In genomic region chr12:28675121-28675924, GRCm38 (mm10) we compare ENCODE assay signal across 8 mouse cellular contexts. TPM values are rescaled to one million over a fixed set of nuclear protein-coding genes. Genes with fewer than 3 reads are reported as not detected.
DNase-seq lines count a peak whose midpoint lies in the region; ATAC-seq and TF ChIP-seq lines count a peak whose summit lies in the region.

TSS of gene Adi1 (plus strand) at chr12:28675231.

- peak; percentile 86 for DNase-seq in 416B (ENCODE audit: low read depth)
- DNase-seq in heart, adult 9 months (ENCODE audit: low spot score in 2 of 2): peak; percentile 79 to 84
- DNase-seq in spleen, postnatal 4 days (ENCODE audit: low spot score in 2 of 2): peak; percentile 73 to 88

- peak within 1 kb of the TSS; percentile 62; the same call in 1 of the 2 replicates for H3K27ac ChIP-seq in bone marrow, adult 2 months (ENCODE audit: control insufficient read depth, insufficient read depth, low read depth, low read length, poor library complexity)
- peak within 1 kb of the TSS; percentile 97 for H3K27ac ChIP-seq in embryonic facial prominence, embryonic 15.5 days (replicated peaks)
- H3K27ac ChIP-seq in kidney, embryonic 14.5 days (ENCODE audit: low read depth, low read length): peak within 1 kb of the TSS; percentile 90
- peak within 1 kb of the TSS; percentile 92 for H3K27ac ChIP-seq in limb, embryonic 15.5 days

- peaks cover 11% of the 10 kb centered on the region; the same call in 1 of the 2 replicates for H3K36me3 ChIP-seq in embryonic facial prominence, embryonic 15.5 days
- H3K36me3 ChIP-seq in kidney, embryonic 14.5 days (ENCODE audit: control insufficient read depth, insufficient read depth, low read length): peaks cover 4% of the 10 kb centered on the region; the same call in 1 of the 2 replicates
- H3K36me3 ChIP-seq in limb, embryonic 15.5 days: peaks cover 20% of the 10 kb centered on the region

- no peak for TF ChIP-seq CTCF in bone marrow, adult 2 months (IDR thresholded peaks at IDR 0.05; ENCODE audit: control insufficient read depth, insufficient read depth, low read length)

- ATAC-seq in embryonic facial prominence, embryonic 15.5 days (ENCODE audit: insufficient number of reproducible peaks, low FRiP score, low TSS enrichment, low read depth): peak; percentile 94
- ATAC-seq in kidney, embryonic 14.5 days (ENCODE audit: low FRiP score, low TSS enrichment): peak; percentile 95
- ATAC-seq in limb, embryonic 15.5 days (ENCODE audit: insufficient number of reproducible peaks, low FRiP score, low TSS enrichment, low read depth): peak; percentile 94
- peak; percentile 81 for ATAC-seq in monocyte, adult 5-6 weeks (replicated peaks; ENCODE audit: insufficient number of reproducible peaks, low FRiP score, low TSS enrichment, poor library complexity, severe bottlenecking)

- peak within 1 kb of the TSS; percentile 44 for H3K9ac ChIP-seq in embryonic facial prominence, embryonic 15.5 days
- peak within 1 kb of the TSS; percentile 68 for H3K9ac ChIP-seq in kidney, embryonic 14.5 days (ENCODE audit: low read depth, low read length)
- peak within 1 kb of the TSS; percentile 51 for H3K9ac ChIP-seq in limb, embryonic 15.5 days

- H3K4me3 ChIP-seq in bone marrow, adult 2 months (replicated peaks; ENCODE audit: control insufficient read depth, low read depth, low read length): peak within 1 kb of the TSS; percentile 92
- peak within 1 kb of the TSS; percentile 64 for H3K4me3 ChIP-seq in embryonic facial prominence, embryonic 15.5 days (replicated peaks)
- peak within 1 kb of the TSS; percentile 58 for H3K4me3 ChIP-seq in kidney, embryonic 14.5 days (ENCODE audit: low read length)
- peak within 1 kb of the TSS; percentile 61 for H3K4me3 ChIP-seq in limb, embryonic 15.5 days

- 1% methylated on average over 53 of the region's 53 CpGs for WGBS in bone marrow, adult 2 months
- WGBS in embryonic facial prominence, embryonic 15.5 days: 3% methylated on average over 53 of the region's 53 CpGs
- WGBS in kidney, embryonic 14.5 days: 3% methylated on average over 53 of the region's 53 CpGs
- 1% methylated on average over 53 of the region's 53 CpGs for WGBS in limb, embryonic 15.5 days

- no peaks in the 10 kb centered on the region for H3K27me3 ChIP-seq in embryonic facial prominence, embryonic 15.5 days
- no peaks in the 10 kb centered on the region for H3K27me3 ChIP-seq in kidney, embryonic 14.5 days (ENCODE audit: control insufficient read depth, insufficient read depth, low read length)
- no peaks in the 10 kb centered on the region for H3K27me3 ChIP-seq in limb, embryonic 15.5 days

- peak within 1 kb of the TSS; percentile 63 for H3K4me2 ChIP-seq in embryonic facial prominence, embryonic 15.5 days (replicated peaks)
- H3K4me2 ChIP-seq in kidney, embryonic 14.5 days (replicated peaks; ENCODE audit: low read depth, low read length): peak within 1 kb of the TSS; percentile 67
- peak within 1 kb of the TSS; percentile 53 for H3K4me2 ChIP-seq in limb, embryonic 15.5 days

- TF ChIP-seq POLR2A in bone marrow, adult 2 months (IDR thresholded peaks at IDR 0.05; ENCODE audit: borderline replicate concordance, control insufficient read depth, low read depth, low read length): no peak; the same call in 1 of the 2 replicates

- H3K9me3 ChIP-seq in embryonic facial prominence, embryonic 15.5 days (replicated peaks): no peaks in the 10 kb centered on the region
- no peaks in the 10 kb centered on the region for H3K9me3 ChIP-seq in kidney, embryonic 14.5 days (ENCODE audit: control insufficient read depth, low read length)
- H3K9me3 ChIP-seq in limb, embryonic 15.5 days: no peaks in the 10 kb centered on the region

- H3K4me1 ChIP-seq in bone marrow, adult 2 months (ENCODE audit: control insufficient read depth, insufficient read depth, low read length): peaks cover 2% of the 10 kb centered on the region; the same call in 1 of the 2 replicates
- H3K4me1 ChIP-seq in embryonic facial prominence, embryonic 15.5 days: peaks cover 12% of the 10 kb centered on the region
- H3K4me1 ChIP-seq in kidney, embryonic 14.5 days (ENCODE audit: control insufficient read depth, insufficient read depth, low read length): peaks cover 10% of the 10 kb centered on the region
- peaks cover 17% of the 10 kb centered on the region for H3K4me1 ChIP-seq in limb, embryonic 15.5 days

RNA-seq across cellular contexts. Expression of gene Adi1, which starts in this region (rescaled TPM):
- 7.7 and 9.3 TPM in 2 replicates for polyA plus RNA-seq in bone marrow, adult 2 months (2011; ENCODE audit: insufficient read depth, insufficient read length, low replicate concordance, missing spikeins)
- 63.0 and 73.3 TPM in 2 replicates for polyA plus RNA-seq in embryonic facial prominence, embryonic 15.5 days (2015; fragmentation: Nextera tagmentation; extraction: Ambion mirVana)
- 87.4 and 89.1 TPM in 2 replicates for polyA plus RNA-seq in kidney, embryonic 14.5 days (2014; fragmentation: Nextera tagmentation; extraction: Ambion mirVana)
- polyA plus RNA-seq in limb, embryonic 15.5 days (2015; fragmentation: Nextera tagmentation; extraction: Ambion mirVana): 66.0 and 70.4 TPM in 2 replicates
- total RNA-seq in monocyte, adult 5-6 weeks (2017): 2.1 to 9.3 TPM (median 4.4 TPM) in 3 replicates

Comparison
In these comparisons a context has a peak if more than half of its experiments do, and no peak if none do; other contexts are left out.
1. Peak in every context shown above with its lines: DNase-seq, ATAC-seq, H3K4me3 ChIP-seq and H3K27ac ChIP-seq.